Mouse (Mus musculus) testis, adult 2 months (tissue): ENCODE measurements around the gene Arap1.

ENCODE experiments used
- CTCF ChIP-seq: fragments of 200-500 bp; IDR thresholded peaks from 2 replicates; pipeline ENCODE4 v1.5.1; 2012; ENCODE audit warnings: low read depth, mild to moderate bottlenecking, inconsistent platforms, low read length, moderate library complexity; ENCODE audit not compliant: control insufficient read depth, insufficient read depth, insufficient replicate concordance
- POLR2A ChIP-seq: fragments of 200-500 bp; IDR thresholded peaks from 2 replicates; pipeline ENCODE4 v1.6.1; 2012; ENCODE audit warnings: low read depth, mild to moderate bottlenecking, inconsistent platforms, low read length, moderate library complexity; ENCODE audit not compliant: control insufficient read depth

DNA sequence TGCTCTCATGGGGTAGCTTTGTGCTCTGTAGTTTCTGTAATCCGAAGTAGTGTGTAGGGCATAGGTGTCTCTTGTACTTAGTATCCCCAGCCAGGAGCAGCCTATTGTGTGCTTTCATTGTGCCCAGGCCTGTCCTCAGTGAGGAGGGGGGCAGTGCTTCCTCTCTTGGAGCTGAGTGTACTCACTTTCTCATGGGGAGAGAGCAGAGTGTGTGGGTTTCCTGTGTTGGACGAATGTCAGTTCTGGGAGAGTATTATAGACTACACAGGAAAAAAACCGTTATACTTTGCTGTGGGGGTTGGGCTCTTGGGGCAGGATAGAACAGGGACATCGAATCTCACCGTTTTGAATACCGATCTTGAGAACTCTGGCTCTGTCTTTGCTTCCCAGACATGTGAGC lies 6.5 kb upstream of the Arap1 start:
- TF ChIP-seq POLR2A (no peak), CTCF (no peak)
